Mouse (Mus musculus): Measurements from ENCODE around the gene Olfr1162.
"Not testable (repeated sequence)": the region's sequence is repeated elsewhere in the genome, so short reads cannot be mapped to it uniquely, and the experiment has no call there.

Gene Olfr1162

DNA sequence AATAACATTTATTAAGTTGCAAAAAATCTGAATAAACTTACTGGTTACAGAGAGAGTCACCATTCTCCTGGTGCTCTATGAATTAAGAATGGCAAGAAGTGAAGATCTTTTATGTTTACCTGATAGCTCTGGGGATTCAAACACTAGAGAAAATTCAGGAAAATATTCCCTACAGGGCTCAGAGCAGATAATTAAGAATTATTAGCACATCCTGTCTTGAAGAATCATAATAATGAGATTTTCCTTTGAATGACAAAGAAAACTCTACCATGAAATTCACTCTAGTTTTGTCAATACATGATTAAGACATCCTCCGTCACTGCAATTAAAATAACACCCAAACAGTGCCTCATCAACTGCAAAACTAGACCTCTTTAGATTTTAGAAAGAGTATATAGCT lies at the start of gene Olfr1162:
TSS of gene Olfr1162 (minus strand) at position 101 of the 400 bp plus-strand sequence.
- DNase-seq (ENCODE audit: low spot score in 2 of 2): no peak

DNA sequence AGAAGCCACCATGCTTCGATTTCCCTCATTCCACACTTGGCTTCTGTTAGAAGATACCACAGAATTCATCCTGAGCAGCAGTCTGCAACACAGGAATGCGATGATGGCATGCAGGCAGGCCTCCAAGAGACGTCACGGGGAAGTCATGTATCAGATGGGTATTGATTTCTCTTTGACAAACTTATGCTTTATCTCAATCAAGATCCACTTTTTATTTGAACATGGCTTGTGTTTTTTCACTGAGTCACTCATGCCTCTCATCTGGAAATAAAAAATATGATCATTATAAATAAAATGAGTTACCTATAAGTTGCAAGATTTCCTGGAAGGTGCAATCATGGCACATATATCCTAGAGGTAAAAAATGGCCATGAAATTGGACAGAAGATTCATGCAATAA lies 42.9 kb upstream of the Olfr1162 start, which contains the start of gene Olfr1164:
TSS of gene Olfr1164 (minus strand) at position 101 of the 400 bp plus-strand sequence.
- DNase-seq (ENCODE audit: low spot score in 2 of 2): no peak

GRCm38 (mm10) chr2:88071730-88072129 lies 20.8 kb upstream of the Olfr1162 start, which contains the start of gene Olfr1163:
Gene Olfr1163 (minus strand): TSS chr2:88071830.
- no peak for DNase-seq (ENCODE audit: low spot score in 2 of 2)

- no peak for DNase-seq (ENCODE audit: low spot score in 2 of 2)
These were observed 12.7 kb upstream of the Olfr1162 start for GRCm38 (mm10) chr2:88063587-88063986.

DNA sequence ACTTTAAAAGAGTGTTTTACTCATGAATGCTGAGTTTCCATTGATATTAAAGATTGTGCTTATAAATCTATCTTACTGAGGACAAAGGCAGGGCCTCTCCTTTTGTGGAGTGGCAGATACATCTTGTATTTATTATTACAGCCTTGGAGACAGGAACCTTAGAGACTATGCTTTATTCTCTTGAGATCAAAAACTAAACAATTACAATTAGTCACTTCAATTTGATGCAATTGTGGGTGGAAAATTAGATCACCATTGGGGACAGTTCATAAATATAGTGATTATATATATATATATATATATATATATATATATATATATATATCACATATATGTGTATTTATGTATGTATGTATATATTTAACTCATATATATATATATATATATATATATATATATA lies 13.3 kb downstream of the Olfr1162 start, which contains the start of gene Olfr73:
TSS of gene Olfr73 (minus strand) at position 101 of the 400 bp plus-strand sequence.
- no peak for DNase-seq (ENCODE audit: low spot score in 2 of 2)

- not testable (repeated sequence) for DNase-seq (ENCODE audit: low spot score in 2 of 2)
These were observed 28.5 kb downstream of the Olfr1162 start, which contains the start of gene Olfr1161 for GRCm38 (mm10) chr2:88022474-88022873. Gene Olfr1161 (plus strand): TSS chr2:88022774.

GRCm38 (mm10) chr2:88007515-88008318 lies 43.2 kb downstream of the Olfr1162 start, which contains the start of gene Olfr1160:
Gene Olfr1160 (minus strand): TSS chr2:88008268.
- no peak for DNase-seq (ENCODE audit: low spot score in 2 of 2)

All from frontal cortex, postnatal 10 days (tissue).